Mouse (Mus musculus) hematopoietic stem cell, adult 5-6 weeks (primary cell): ENCODE measurements at regions not wholly inside any gene's neighbourhood (a gene's known extent, or its start where the extent isn't known, plus 50 kb on each side); places are given as distances from the start of the nearest gene placed in this dataset.

Experiments used
- ATAC-seq, 2 experiments: fragments of 125-278 bp in 1 of 2; replicated peaks in 1 of 2; 2 replicates each; pipeline ENCODE4 v1.8.0; 2016 to 2017; ENCODE audit warnings: inconsistent platforms in 2 of 2, mild to moderate bottlenecking in 2 of 2, moderate number of reproducible peaks in 2 of 2, low read depth in 1 of 2, moderate TSS enrichment in 1 of 2; ENCODE audit not compliant: low FRiP score in 2 of 2, poor library complexity in 2 of 2, severe bottlenecking in 2 of 2, insufficient read depth in 1 of 2, low TSS enrichment in 1 of 2

GRCm38 (mm10) chr8:89382538-89383380 is 338.8 kb upstream of the Sall1 start:
- no peak for ATAC-seq

DNA sequence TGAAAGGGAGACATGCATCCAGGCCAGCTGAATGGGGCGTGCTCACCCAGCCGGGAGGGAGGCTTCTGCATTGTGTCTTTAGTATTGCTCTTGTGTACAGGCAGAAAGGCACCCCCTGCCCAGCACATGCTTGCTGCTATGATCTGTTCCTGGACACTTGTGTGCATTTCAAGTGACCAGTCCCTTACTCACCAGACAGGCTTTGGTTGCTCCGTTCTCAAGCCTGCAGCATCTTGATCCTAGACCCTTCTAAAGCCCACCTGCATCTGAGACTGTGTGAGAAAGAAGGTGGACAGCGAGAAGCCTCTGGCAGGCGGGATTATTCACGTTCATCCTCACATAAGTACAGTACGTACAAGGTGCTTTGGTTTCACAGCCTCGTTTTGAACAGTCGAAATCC is 336.5 kb upstream of the Sall1 start:
- ATAC-seq: no peak

- no peak for ATAC-seq
These were observed 328.8 kb upstream of the Sall1 start for GRCm38 (mm10) chr8:89372761-89373160.

- no peak for ATAC-seq
These were observed 327.8 kb upstream of the Sall1 start for GRCm38 (mm10) chr8:89371773-89372132.

GRCm38 (mm10) chr8:89370816-89371772 is 327.1 kb upstream of the Sall1 start:
- no peak for ATAC-seq

- ATAC-seq: no peak
These were observed 321.5 kb upstream of the Sall1 start for GRCm38 (mm10) chr8:89365430-89365829.

- no peak for ATAC-seq
These were observed 314.4 kb upstream of the Sall1 start for GRCm38 (mm10) chr8:89358411-89358810.

DNA sequence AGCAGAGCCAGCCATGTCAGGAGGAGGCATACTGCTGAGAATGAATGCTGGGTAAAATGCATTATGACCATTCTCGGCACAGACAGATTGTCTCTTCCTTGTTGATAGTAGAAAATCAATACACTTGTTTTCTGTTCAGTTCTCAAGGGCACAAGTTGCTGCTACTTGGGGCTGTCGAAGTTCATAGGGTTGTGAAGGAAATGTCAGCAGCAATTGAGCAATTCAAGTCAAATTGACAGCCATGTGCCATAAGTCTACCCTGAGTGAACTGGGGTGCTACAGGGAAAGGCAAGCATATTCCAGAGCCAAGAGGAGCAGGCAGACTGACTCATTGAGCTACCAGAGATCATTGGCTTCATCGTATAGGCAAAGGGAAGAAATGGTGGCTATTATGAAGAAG is 301.6 kb upstream of the Sall1 start:
- no peak for ATAC-seq

- no peak for ATAC-seq
These were observed 297.7 kb upstream of the Sall1 start for GRCm38 (mm10) chr8:89341686-89342085.

DNA sequence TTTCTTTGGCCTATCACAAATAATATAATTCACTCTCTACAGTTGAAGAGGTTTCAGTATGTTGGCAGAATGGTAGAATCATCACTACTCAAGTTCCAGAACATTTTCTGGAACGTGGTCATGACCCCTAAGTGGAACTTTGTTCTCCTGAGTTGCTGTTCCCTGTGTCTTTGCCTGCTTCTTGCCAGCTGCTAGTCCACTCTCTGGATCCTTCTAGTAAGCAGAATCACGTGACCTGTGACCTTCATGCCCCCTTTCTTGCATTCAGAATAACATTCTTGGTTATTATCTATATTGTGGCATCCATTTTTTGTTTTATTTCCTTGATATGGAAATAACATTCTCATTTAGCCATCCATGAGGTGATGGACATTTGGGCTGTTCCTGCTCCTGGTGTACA is 291.5 kb upstream of the Sall1 start:
- no peak for ATAC-seq

DNA sequence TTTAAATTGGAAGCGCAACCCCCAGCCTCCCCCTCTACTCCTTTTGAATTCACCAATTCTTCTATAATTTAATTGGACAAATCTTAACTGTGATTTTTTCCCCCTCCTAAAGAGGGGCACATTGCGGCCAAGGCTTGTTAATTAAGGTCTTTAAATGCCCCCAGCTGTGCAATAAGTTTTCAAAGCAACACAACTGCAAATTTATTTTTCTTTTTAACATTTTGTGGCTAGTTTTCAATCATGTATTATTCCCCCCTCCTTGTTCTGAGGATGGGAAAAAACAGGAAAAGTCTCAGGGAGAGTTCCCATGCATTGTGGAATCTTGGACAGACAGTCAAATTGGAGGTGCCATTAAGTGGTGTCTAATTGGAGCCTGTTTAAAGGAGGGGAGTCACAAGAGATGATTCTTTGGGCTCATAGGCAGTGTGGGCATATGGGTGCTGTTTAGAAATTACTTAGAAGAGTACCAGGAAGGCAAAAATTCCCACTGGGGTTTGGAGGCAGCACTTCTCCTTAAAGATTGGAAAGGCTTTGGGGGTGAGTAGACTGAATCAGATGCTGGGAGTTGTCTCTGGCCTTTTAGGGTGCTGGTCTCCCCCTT is 281.9 kb upstream of the Sall1 start:
- no peak for ATAC-seq

DNA sequence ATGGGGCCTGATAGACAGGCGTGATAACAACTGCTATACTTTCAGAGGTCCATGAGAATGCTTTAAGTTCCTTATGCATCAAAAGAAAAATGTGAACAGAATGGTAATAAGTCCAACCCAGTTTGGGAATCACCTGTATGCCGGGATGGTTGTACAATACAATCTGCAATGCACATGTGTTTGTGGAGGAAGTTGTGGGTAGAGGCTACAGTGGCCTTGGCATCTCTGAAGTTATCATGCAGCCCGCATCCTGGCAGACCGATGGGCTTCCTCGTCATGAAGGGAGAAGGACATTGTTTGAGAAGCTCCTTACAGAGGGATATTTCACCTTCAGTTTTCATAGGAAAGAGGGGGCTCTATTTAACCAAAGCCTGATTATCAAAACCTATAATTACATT is 281.3 kb upstream of the Sall1 start:
- ATAC-seq: no peak

DNA sequence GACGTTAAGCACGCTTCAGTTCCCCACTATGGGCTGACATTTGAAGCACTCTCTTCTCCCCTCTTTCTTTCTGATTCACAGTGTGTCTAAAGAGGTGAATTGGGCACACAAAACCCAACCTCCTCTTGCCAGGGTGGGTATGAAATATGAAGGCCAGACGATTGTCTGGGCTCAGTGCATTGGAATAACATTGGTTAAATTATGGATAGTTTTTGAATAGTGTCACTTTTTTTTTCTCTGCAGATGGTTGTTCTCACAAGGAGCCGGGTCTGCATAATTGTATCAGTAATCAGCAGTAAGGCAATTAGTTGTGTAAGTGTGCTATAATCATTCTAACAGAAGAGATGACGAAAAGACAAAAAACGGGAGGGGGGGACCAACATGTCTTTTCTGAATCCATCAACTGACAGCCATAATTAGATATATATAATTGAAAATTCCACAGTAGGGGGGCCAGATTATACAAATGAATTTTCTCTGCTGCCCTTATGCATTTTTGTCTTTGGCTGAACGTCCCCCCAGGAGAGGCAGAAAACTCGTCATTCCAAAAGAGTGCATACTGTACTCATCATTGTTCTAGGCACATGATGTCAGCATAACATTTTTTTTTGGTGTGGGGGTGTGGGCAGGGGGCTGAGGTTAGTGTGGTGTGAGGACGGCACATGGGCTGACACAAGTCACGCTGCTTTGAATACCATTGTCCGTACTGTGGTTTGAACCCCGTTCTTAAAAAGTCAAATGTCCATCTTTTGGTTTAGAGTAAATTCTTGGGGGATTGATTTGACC is 280.7 kb upstream of the Sall1 start:
- no peak for ATAC-seq

GRCm38 (mm10) chr8:89317514-89318289 is 273.7 kb upstream of the Sall1 start:
- ATAC-seq: no peak

DNA sequence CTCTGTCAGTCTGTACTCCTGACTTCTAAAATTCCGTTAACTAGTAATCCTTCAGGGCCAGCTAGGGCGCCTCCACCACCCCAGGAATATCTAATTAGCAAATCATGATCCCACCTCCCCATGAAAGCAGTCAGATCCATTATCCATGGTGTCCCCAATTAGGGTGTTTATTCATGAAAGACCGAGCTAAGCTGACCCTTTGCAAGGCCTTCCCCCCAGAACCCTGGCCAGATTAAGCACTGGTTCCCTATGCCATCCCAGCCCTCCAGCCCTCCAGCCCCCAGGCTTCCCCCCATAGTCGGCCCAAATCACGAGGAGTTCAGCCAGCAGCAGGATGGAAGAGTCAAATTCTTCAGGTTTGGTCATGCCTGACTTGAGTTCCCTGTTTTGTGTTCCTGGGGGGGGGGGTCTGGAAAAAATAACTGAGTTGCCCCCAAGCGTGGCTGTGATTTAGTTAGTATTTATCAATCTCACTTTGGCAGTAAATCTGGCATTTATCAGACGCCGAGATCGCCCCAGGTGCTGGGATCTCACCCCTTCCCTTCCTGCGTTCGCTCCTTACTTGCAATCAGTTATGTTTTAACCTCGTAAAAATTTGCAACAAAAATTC is 272.7 kb upstream of the Sall1 start:
- ATAC-seq: no peak

- ATAC-seq: no peak
These were observed 270.9 kb upstream of the Sall1 start for GRCm38 (mm10) chr8:89314907-89315306.
